Mouse (Mus musculus): ENCODE measurements around the gene Slc30a7. TPM values are rescaled to one million over a fixed set of nuclear protein-coding genes. Genes with fewer than 3 reads are reported as not detected.
A peak's percentile ranks its signal among the peaks of the same experiment; 100 is the strongest.

Slc30a7 gene
- polyA plus RNA-seq, 1 experiment from 2014 or later, result 34.6 TPM

DNA sequence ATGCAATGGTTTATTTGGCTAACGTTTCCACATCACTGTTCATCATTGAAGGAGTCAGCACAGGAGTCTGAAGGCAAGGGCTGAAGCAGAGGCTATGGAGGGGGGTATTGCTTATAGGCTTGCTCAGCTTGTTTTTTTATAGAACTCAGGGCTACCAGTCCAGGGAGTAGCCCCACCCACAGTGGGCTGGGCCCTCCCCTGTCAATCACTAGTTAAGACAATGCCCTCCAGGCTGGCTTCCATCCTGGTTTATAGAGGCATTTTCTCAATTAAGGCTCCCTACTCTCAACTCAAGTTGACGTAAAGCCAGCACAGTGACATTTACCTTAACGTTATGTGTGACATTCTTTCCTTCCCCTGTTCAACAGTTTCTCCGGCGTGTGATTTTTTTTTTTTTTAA is 17.5 kb upstream of the Slc30a7 start:
- 87% methylated on average over 5 of the region's 5 CpGs for WGBS
- no peak for ATAC-seq (ENCODE audit: low read depth)
- Histone ChIP-seq H3K4me3 (ENCODE audit: low read length) (no peak overlapping the region), H3K27ac (ENCODE audit: low read length) (no peak overlapping the region), H3K9ac (ENCODE audit: low read length) (no peak overlapping the region), H3K9me3 (ENCODE audit: control insufficient read depth, low read length) (no peaks in the 10 kb centered on the region), H3K36me3 (ENCODE audit: control insufficient read depth, insufficient read depth, low read length) (peaks cover 8% of the 10 kb centered on the region), H3K4me2 (ENCODE audit: low read depth, low read length) (no peak overlapping the region), H3K27me3 (ENCODE audit: control insufficient read depth, insufficient read depth, low read depth, low read length) (no peaks in the 10 kb centered on the region), H3K4me1 (replicated peaks; ENCODE audit: control insufficient read depth, insufficient read depth, low read length) (no peaks in the 10 kb centered on the region)

GRCm38 (mm10) chr3:116024236-116024635 is 17.0 kb upstream of the Slc30a7 start:
- no peak for ATAC-seq (ENCODE audit: low read depth)
- Histone ChIP-seq H3K27ac (ENCODE audit: low read length) (no peak overlapping the region), H3K4me2 (ENCODE audit: low read depth, low read length) (no peak overlapping the region), H3K36me3 (ENCODE audit: control insufficient read depth, insufficient read depth, low read length) (peaks cover 8% of the 10 kb centered on the region), H3K27me3 (ENCODE audit: control insufficient read depth, insufficient read depth, low read depth, low read length) (no peaks in the 10 kb centered on the region), H3K4me3 (ENCODE audit: low read length) (no peak overlapping the region), H3K4me1 (replicated peaks; ENCODE audit: control insufficient read depth, insufficient read depth, low read length) (no peaks in the 10 kb centered on the region), H3K9me3 (ENCODE audit: control insufficient read depth, low read length) (no peaks in the 10 kb centered on the region), H3K9ac (ENCODE audit: low read length) (no peak overlapping the region)
- WGBS, result 81% methylated on average over 12 of the region's 12 CpGs

DNA sequence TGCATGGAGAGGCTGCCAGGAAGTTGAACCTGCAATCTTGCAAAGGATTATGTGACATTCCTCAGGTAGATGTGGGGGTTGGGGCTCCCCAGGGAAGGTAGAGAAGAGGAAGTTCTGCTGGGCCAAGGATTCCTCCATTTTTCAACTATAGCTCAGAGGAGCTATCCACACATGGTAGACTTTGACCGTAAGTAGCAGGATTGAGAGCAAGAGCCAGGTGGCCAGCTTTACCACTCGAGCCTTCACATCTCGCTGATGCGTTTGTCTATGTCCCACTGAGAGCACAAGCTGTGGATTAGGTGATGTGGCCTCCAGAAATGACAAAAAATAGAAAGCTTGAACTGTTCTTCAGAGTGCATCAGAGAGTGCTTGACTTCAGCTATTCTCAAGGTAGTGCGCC is 11.9 kb upstream of the Slc30a7 start:
- H3K4me3 ChIP-seq (ENCODE audit: low read length), result no peak overlapping the region

GRCm38 (mm10) chr3:116018606-116019005 is 11.4 kb upstream of the Slc30a7 start:
- Histone ChIP-seq H3K4me2 (ENCODE audit: low read depth, low read length) (no peak overlapping the region), H3K4me3 (ENCODE audit: low read length) (no peak overlapping the region), H3K9me3 (ENCODE audit: control insufficient read depth, low read length) (no peaks in the 10 kb centered on the region), H3K9ac (ENCODE audit: low read length) (no peak overlapping the region), H3K27ac (ENCODE audit: low read length) (no peak overlapping the region), H3K27me3 (ENCODE audit: control insufficient read depth, insufficient read depth, low read depth, low read length) (no peaks in the 10 kb centered on the region), H3K36me3 (ENCODE audit: control insufficient read depth, insufficient read depth, low read length) (no peaks in the 10 kb centered on the region), H3K4me1 (replicated peaks; ENCODE audit: control insufficient read depth, insufficient read depth, low read length) (no peaks in the 10 kb centered on the region)
- WGBS, result 59% methylated on average over 4 of the region's 4 CpGs
- no peak for ATAC-seq (ENCODE audit: low read depth)

More for the DNA sequence above, 11.9 kb upstream of the Slc30a7 start:
- Histone ChIP-seq H3K36me3 (ENCODE audit: control insufficient read depth, insufficient read depth, low read length) (no peaks in the 10 kb centered on the region), H3K4me2 (ENCODE audit: low read depth, low read length) (no peak overlapping the region), H3K9me3 (ENCODE audit: control insufficient read depth, low read length) (no peaks in the 10 kb centered on the region), H3K27me3 (ENCODE audit: control insufficient read depth, insufficient read depth, low read depth, low read length) (no peaks in the 10 kb centered on the region), H3K4me1 (replicated peaks; ENCODE audit: control insufficient read depth, insufficient read depth, low read length) (no peaks in the 10 kb centered on the region), H3K9ac (ENCODE audit: low read length) (no peak overlapping the region), H3K27ac (ENCODE audit: low read length) (no peak overlapping the region)
- ATAC-seq (ENCODE audit: low read depth), result no peak
- WGBS, result 90% methylated on average over 5 of the region's 5 CpGs

GRCm38 (mm10) chr3:116016116-116016515 is 8.9 kb upstream of the Slc30a7 start:
- ATAC-seq (ENCODE audit: low read depth), result no peak
- 88% methylated on average over 13 of the region's 13 CpGs for WGBS

GRCm38 (mm10) chr3:116014901-116015300 is 7.7 kb upstream of the Slc30a7 start:
- no peak for ATAC-seq (ENCODE audit: low read depth)
- Histone ChIP-seq H3K27ac (ENCODE audit: low read length) (no peak overlapping the region), H3K4me2 (ENCODE audit: low read depth, low read length) (no peak overlapping the region), H3K4me3 (ENCODE audit: low read length) (no peak overlapping the region), H3K9ac (ENCODE audit: low read length) (no peak overlapping the region), H3K4me1 (replicated peaks; ENCODE audit: control insufficient read depth, insufficient read depth, low read length) (no peaks in the 10 kb centered on the region), H3K36me3 (ENCODE audit: control insufficient read depth, insufficient read depth, low read length) (no peaks in the 10 kb centered on the region), H3K9me3 (ENCODE audit: control insufficient read depth, low read length) (no peaks in the 10 kb centered on the region), H3K27me3 (ENCODE audit: control insufficient read depth, insufficient read depth, low read depth, low read length) (no peaks in the 10 kb centered on the region)
- 91% methylated on average over 6 of the region's 6 CpGs for whole genome bisulfite sequencing

More at GRCm38 (mm10) chr3:116016116-116016515, 8.9 kb upstream of the Slc30a7 start:
- H3K9me3 ChIP-seq (ENCODE audit: control insufficient read depth, low read length), result no peaks in the 10 kb centered on the region
- H3K4me1 ChIP-seq (replicated peaks; ENCODE audit: control insufficient read depth, insufficient read depth, low read length), result no peaks in the 10 kb centered on the region
- no peak overlapping the region for H3K9ac ChIP-seq (ENCODE audit: low read length)
- H3K27me3 ChIP-seq (ENCODE audit: control insufficient read depth, insufficient read depth, low read depth, low read length), result no peaks in the 10 kb centered on the region
- H3K27ac ChIP-seq (ENCODE audit: low read length), result no peak overlapping the region
- no peak overlapping the region for H3K4me3 ChIP-seq (ENCODE audit: low read length)
- no peaks in the 10 kb centered on the region for H3K36me3 ChIP-seq (ENCODE audit: control insufficient read depth, insufficient read depth, low read length)
- no peak overlapping the region for H3K4me2 ChIP-seq (ENCODE audit: low read depth, low read length)

DNA sequence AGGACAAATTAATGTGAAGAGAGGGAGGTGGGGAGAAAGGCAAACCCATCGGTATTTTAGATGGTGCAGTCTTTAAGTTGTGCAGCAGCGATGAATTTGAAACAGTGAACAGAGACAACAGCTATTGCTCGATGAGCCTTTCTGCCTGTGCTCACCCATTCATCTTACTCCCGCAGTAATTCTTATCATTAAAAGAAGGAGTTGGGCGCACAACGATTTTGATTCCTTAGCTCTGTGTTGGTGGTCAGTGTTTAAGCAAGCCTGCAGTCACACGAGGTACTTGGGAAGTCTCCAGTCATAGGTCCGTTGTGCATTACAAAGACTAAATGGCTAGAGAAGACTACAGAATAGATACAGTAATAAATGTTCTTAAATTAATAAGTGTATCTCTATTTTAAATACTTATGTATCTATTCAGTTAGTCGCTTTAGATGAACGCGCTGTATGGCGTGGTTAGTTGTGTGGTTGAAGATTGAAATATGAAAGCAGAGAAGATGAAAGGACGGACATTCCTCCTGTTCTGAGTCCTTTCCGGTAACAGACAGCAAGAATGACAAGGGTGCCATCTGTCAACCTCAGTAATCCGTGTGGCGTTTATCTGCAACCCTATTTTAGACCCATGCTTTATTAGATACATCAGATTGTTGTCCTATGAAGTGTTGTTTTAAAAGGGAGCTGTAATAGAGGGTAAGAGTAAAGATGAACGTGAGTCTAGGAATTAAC is 2.6 kb upstream of the Slc30a7 start:
- no peak overlapping the region for H3K27ac ChIP-seq (ENCODE audit: low read length)
- no peaks in the 10 kb centered on the region for H3K27me3 ChIP-seq (ENCODE audit: control insufficient read depth, insufficient read depth, low read depth, low read length)
- no peak overlapping the region for H3K4me3 ChIP-seq (ENCODE audit: low read length)
- no peaks in the 10 kb centered on the region for H3K9me3 ChIP-seq (ENCODE audit: control insufficient read depth, low read length)
- no peak overlapping the region for H3K4me2 ChIP-seq (ENCODE audit: low read depth, low read length)
- no peak overlapping the region for H3K9ac ChIP-seq (ENCODE audit: low read length)
- peaks cover 3% of the 10 kb centered on the region; the same call in 1 of the 2 replicates for H3K36me3 ChIP-seq (ENCODE audit: control insufficient read depth, insufficient read depth, low read length)
- H3K4me1 ChIP-seq (replicated peaks; ENCODE audit: control insufficient read depth, insufficient read depth, low read length), result peaks cover 9% of the 10 kb centered on the region
- ATAC-seq (ENCODE audit: low read depth), result no peak
- WGBS, result 81% methylated on average over 17 of the region's 17 CpGs

DNA sequence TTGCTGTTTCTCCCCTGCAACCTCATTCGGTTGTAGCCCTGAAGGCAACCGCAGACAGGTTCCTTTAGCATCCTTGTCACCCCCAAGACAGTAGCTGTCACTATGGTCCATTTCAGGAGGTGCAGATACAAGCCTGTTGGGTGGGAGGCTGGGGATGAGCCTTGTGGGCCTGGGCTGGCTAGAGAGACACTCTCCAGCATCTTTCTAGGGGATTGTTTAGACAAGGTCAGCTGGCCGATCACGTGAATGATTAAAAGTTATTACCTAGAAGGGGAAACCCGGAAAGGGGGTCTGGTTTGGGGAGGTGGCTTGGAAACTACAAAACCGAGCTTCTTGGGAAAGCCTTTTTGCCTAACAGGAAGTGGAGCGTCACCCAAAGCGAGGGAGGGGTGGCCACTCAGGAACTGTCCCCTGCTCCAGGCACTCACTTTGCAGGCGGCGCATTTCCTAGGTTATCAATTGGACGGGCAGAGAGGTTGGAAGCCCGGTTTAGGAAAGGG is 785 bp upstream of the Slc30a7 start:
- Histone ChIP-seq H3K4me3 (ENCODE audit: low read length) (peak overlapping the region; percentile 89), H3K27ac (ENCODE audit: low read length) (peak overlapping the region; percentile 90), H3K4me1 (replicated peaks; ENCODE audit: control insufficient read depth, insufficient read depth, low read length) (peaks cover 9% of the 10 kb centered on the region), H3K27me3 (ENCODE audit: control insufficient read depth, insufficient read depth, low read depth, low read length) (no peaks in the 10 kb centered on the region), H3K36me3 (ENCODE audit: control insufficient read depth, insufficient read depth, low read length) (peaks cover 6% of the 10 kb centered on the region; the same call in 1 of the 2 replicates), H3K9me3 (ENCODE audit: control insufficient read depth, low read length) (no peaks in the 10 kb centered on the region), H3K9ac (ENCODE audit: low read length) (peak overlapping the region; percentile 83), H3K4me2 (ENCODE audit: low read depth, low read length) (peak overlapping the region; percentile 99)
- WGBS, result under 1% methylated on average over 12 of the region's 12 CpGs
- peak; percentile 63 for ATAC-seq (ENCODE audit: low read depth)

GRCm38 (mm10) chr3:116006284-116006977 is 775 bp downstream of the Slc30a7 start:
- H3K4me2 ChIP-seq (ENCODE audit: low read depth, low read length), result peak overlapping the region; percentile 99
- whole genome bisulfite sequencing, result 4% methylated on average over 12 of the region's 12 CpGs
- peak overlapping the region; percentile 89 for H3K4me3 ChIP-seq (ENCODE audit: low read length)
- H3K9ac ChIP-seq (ENCODE audit: low read length), result peak overlapping the region; percentile 83
- no peaks in the 10 kb centered on the region for H3K9me3 ChIP-seq (ENCODE audit: control insufficient read depth, low read length)
- peak; percentile 41 for ATAC-seq (ENCODE audit: low read depth)
- H3K27ac ChIP-seq (ENCODE audit: low read length), result peak overlapping the region; percentile 90
- H3K27me3 ChIP-seq (ENCODE audit: control insufficient read depth, insufficient read depth, low read depth, low read length), result no peaks in the 10 kb centered on the region
- H3K36me3 ChIP-seq (ENCODE audit: control insufficient read depth, insufficient read depth, low read length), result peaks cover 8% of the 10 kb centered on the region; the same call in 1 of the 2 replicates
- H3K4me1 ChIP-seq (replicated peaks; ENCODE audit: control insufficient read depth, insufficient read depth, low read length), result peaks cover 9% of the 10 kb centered on the region

All from lung, embryonic 16.5 days (tissue).